Mouse (Mus musculus) erythroblast, embryonic 14.5 days (primary cell): ENCODE data around the gene Slc2a10.

ENCODE experiments used
- GATA1 ChIP-seq: IDR thresholded peaks from 2 replicates; pipeline ENCODE4 v1.6.1; 2012; ENCODE audit warnings: low read length, inconsistent platforms, mixed read lengths
- TAL1 ChIP-seq: IDR thresholded peaks from 3 replicates; pipeline ENCODE4 v1.6.1; 2012; ENCODE audit warnings: low read length, inconsistent platforms, mixed read lengths

GRCm38 (mm10) chr2:165470167-165470566, 33.4 kb upstream of the Slc2a10 start:
- TF ChIP-seq GATA1 (no peak), TAL1 (no peak)
